Mouse (Mus musculus) MN1 (cell line): ENCODE measurements at regions not wholly inside any gene's neighbourhood (a gene's known extent, or its start where the extent isn't known, plus 50 kb on each side); places are given as distances from the start of the nearest gene placed in this dataset.

Experiments
- DNase-seq: peaks from one replicate; pipeline ENCODE4 v3.0.0-alpha.2; 2016; ENCODE audit warnings: low spot score

GRCm38 (mm10) chr8:95979223-95979622 is 90.9 kb upstream of the Got2 start:
- DNase-seq = no peak

GRCm38 (mm10) chr8:95974889-95975288 is 86.5 kb upstream of the Got2 start:
- DNase-seq = no peak

GRCm38 (mm10) chr8:95974231-95974630 is 85.9 kb upstream of the Got2 start:
- DNase-seq = no peak

- DNase-seq = no peak
These were observed 85.2 kb upstream of the Got2 start for GRCm38 (mm10) chr8:95973571-95973970.

- no peak for DNase-seq
These were observed 80.5 kb upstream of the Got2 start for GRCm38 (mm10) chr8:95968828-95969227.

- DNase-seq = no peak
These were observed 78.1 kb upstream of the Got2 start for GRCm38 (mm10) chr8:95966430-95966829.

GRCm38 (mm10) chr8:95952257-95952656 is 63.9 kb upstream of the Got2 start:
- DNase-seq = no peak

- DNase-seq = peak; percentile 65
These were observed 63.4 kb upstream of the Got2 start for GRCm38 (mm10) chr8:95951794-95952193.
